Mouse (Mus musculus): ENCODE measurements around the gene Ankrd33b. TPM values are rescaled to one million over a fixed set of nuclear protein-coding genes. Genes with fewer than 3 reads are reported as not detected.

Gene Ankrd33b
- 0.20 and 0.73 TPM in 2 replicates for polyA plus RNA-seq (2016; fragmentation: Nextera tagmentation; extraction: Ambion mirVana)

GRCm38 (mm10) chr15:31367481-31368200, at the start of gene Ankrd33b:
Ankrd33b (minus strand) TSS chr15:31367726.
- peaks cover 3% of the 10 kb centered on the region; the same call in 1 of the 2 replicates for H3K9me3 ChIP-seq
- H3K4me2 ChIP-seq = peak within 1 kb of the TSS; percentile 100
- H3K27ac ChIP-seq = no peak within 1 kb of the TSS
- WGBS = under 1% methylated on average over 49 of the region's 49 CpGs
- peaks cover 78% of the 10 kb centered on the region for H3K27me3 ChIP-seq
- H3K9ac ChIP-seq (replicated peaks) = peak within 1 kb of the TSS; percentile 60
- peak within 1 kb of the TSS; percentile 68 for H3K4me3 ChIP-seq (replicated peaks)
- no peaks in the 10 kb centered on the region for H3K36me3 ChIP-seq
- peak; percentile 7; the same call in 1 of the 2 replicates for ATAC-seq (ENCODE audit: insufficient number of reproducible peaks, insufficient read depth, low FRiP score, low TSS enrichment, low read depth)
- peaks cover 35% of the 10 kb centered on the region for H3K4me1 ChIP-seq (replicated peaks)

GRCm38 (mm10) chr15:31415181-31415580, 47.7 kb upstream of the Ankrd33b start:
- Histone ChIP-seq H3K9ac (replicated peaks) (no peak overlapping the region), H3K27ac (no peak overlapping the region), H3K9me3 (no peaks in the 10 kb centered on the region), H3K4me1 (replicated peaks) (0 out of 2 replicates have a peak, but pooled peaks cover 4% of the 10 kb centered on the region), H3K4me3 (replicated peaks) (no peak overlapping the region), H3K4me2 (no peak overlapping the region), H3K27me3 (peaks cover 5% of the 10 kb centered on the region; the same call in 1 of the 2 replicates), H3K36me3 (no peaks in the 10 kb centered on the region)
- no peak for ATAC-seq (ENCODE audit: insufficient number of reproducible peaks, insufficient read depth, low FRiP score, low TSS enrichment, low read depth)
- WGBS = 67% methylated on average over 4 of the region's 4 CpGs

- Histone ChIP-seq H3K9me3 (no peaks in the 10 kb centered on the region), H3K4me1 (replicated peaks) (0 out of 2 replicates have a peak, but pooled peaks cover 4% of the 10 kb centered on the region), H3K36me3 (no peaks in the 10 kb centered on the region), H3K27me3 (peaks cover 5% of the 10 kb centered on the region; the same call in 1 of the 2 replicates), H3K27ac (no peak overlapping the region), H3K4me2 (no peak overlapping the region), H3K9ac (replicated peaks) (no peak overlapping the region), H3K4me3 (replicated peaks) (no peak overlapping the region)
- ATAC-seq (ENCODE audit: insufficient number of reproducible peaks, insufficient read depth, low FRiP score, low TSS enrichment, low read depth) = no peak
- 60% methylated on average over 6 of the region's 6 CpGs for WGBS
These were observed 46.8 kb upstream of the Ankrd33b start for GRCm38 (mm10) chr15:31414179-31414898.

GRCm38 (mm10) chr15:31413662-31414061, 46.1 kb upstream of the Ankrd33b start:
- WGBS = 88% methylated on average over 6 of the region's 6 CpGs
- no peak overlapping the region for H3K4me2 ChIP-seq

GRCm38 (mm10) chr15:31412933-31413332, 45.4 kb upstream of the Ankrd33b start:
- Histone ChIP-seq H3K4me3 (replicated peaks) (no peak overlapping the region), H3K9me3 (no peaks in the 10 kb centered on the region), H3K36me3 (no peaks in the 10 kb centered on the region), H3K9ac (replicated peaks) (no peak overlapping the region), H3K27me3 (no peaks in the 10 kb centered on the region), H3K4me1 (replicated peaks) (0 out of 2 replicates have a peak, but pooled peaks cover under 1% of the 10 kb centered on the region), H3K27ac (no peak overlapping the region), H3K4me2 (no peak overlapping the region)
- WGBS = 51% methylated on average over 3 of the region's 3 CpGs
- ATAC-seq (ENCODE audit: insufficient number of reproducible peaks, insufficient read depth, low FRiP score, low TSS enrichment, low read depth) = no peak

More at GRCm38 (mm10) chr15:31413662-31414061, 46.1 kb upstream of the Ankrd33b start:
- Histone ChIP-seq H3K27me3 (peaks cover 5% of the 10 kb centered on the region; the same call in 1 of the 2 replicates), H3K9me3 (no peaks in the 10 kb centered on the region), H3K27ac (no peak overlapping the region), H3K9ac (replicated peaks) (no peak overlapping the region), H3K36me3 (no peaks in the 10 kb centered on the region), H3K4me3 (replicated peaks) (no peak overlapping the region), H3K4me1 (replicated peaks) (0 out of 2 replicates have a peak, but pooled peaks cover 4% of the 10 kb centered on the region)
- ATAC-seq (ENCODE audit: insufficient number of reproducible peaks, insufficient read depth, low FRiP score, low TSS enrichment, low read depth) = no peak

- WGBS = 77% methylated on average over 6 of the region's 6 CpGs
- no peak for ATAC-seq (ENCODE audit: insufficient number of reproducible peaks, insufficient read depth, low FRiP score, low TSS enrichment, low read depth)
These were observed 44.9 kb upstream of the Ankrd33b start for GRCm38 (mm10) chr15:31412436-31412835.

GRCm38 (mm10) chr15:31407490-31407889, 40.0 kb upstream of the Ankrd33b start:
- H3K4me3 ChIP-seq (replicated peaks) = no peak overlapping the region
- no peak for ATAC-seq (ENCODE audit: insufficient number of reproducible peaks, insufficient read depth, low FRiP score, low TSS enrichment, low read depth)
- H3K4me1 ChIP-seq (replicated peaks) = no peaks in the 10 kb centered on the region
- no peak overlapping the region for H3K27ac ChIP-seq
- H3K4me2 ChIP-seq = no peak overlapping the region
- H3K27me3 ChIP-seq = no peaks in the 10 kb centered on the region
- no peak overlapping the region for H3K9ac ChIP-seq (replicated peaks)
- 75% methylated on average over 4 of the region's 4 CpGs for WGBS
- H3K9me3 ChIP-seq = no peaks in the 10 kb centered on the region
- no peaks in the 10 kb centered on the region for H3K36me3 ChIP-seq

More at GRCm38 (mm10) chr15:31412436-31412835, 44.9 kb upstream of the Ankrd33b start:
- Histone ChIP-seq H3K9ac (replicated peaks) (no peak overlapping the region), H3K36me3 (no peaks in the 10 kb centered on the region), H3K4me3 (replicated peaks) (no peak overlapping the region), H3K27ac (no peak overlapping the region), H3K9me3 (no peaks in the 10 kb centered on the region), H3K27me3 (no peaks in the 10 kb centered on the region), H3K4me1 (replicated peaks) (no peaks in the 10 kb centered on the region), H3K4me2 (no peak overlapping the region)

GRCm38 (mm10) chr15:31406881-31407280, 39.4 kb upstream of the Ankrd33b start:
- no peaks in the 10 kb centered on the region for H3K27me3 ChIP-seq
- WGBS = 85% methylated on average over 5 of the region's 5 CpGs
- no peaks in the 10 kb centered on the region for H3K9me3 ChIP-seq
- H3K36me3 ChIP-seq = no peaks in the 10 kb centered on the region
- no peak overlapping the region for H3K27ac ChIP-seq
- no peak for ATAC-seq (ENCODE audit: insufficient number of reproducible peaks, insufficient read depth, low FRiP score, low TSS enrichment, low read depth)
- H3K4me2 ChIP-seq = no peak overlapping the region
- no peak overlapping the region for H3K9ac ChIP-seq (replicated peaks)
- no peaks in the 10 kb centered on the region for H3K4me1 ChIP-seq (replicated peaks)
- H3K4me3 ChIP-seq (replicated peaks) = no peak overlapping the region

- H3K9ac ChIP-seq (replicated peaks) = no peak overlapping the region
- 82% methylated on average over 8 of the region's 8 CpGs for WGBS
These were observed 36.8 kb upstream of the Ankrd33b start for GRCm38 (mm10) chr15:31404346-31404745.

GRCm38 (mm10) chr15:31402200-31402892, 34.8 kb upstream of the Ankrd33b start:
- WGBS = 67% methylated on average over 12 of the region's 12 CpGs
- no peak for ATAC-seq (ENCODE audit: insufficient number of reproducible peaks, insufficient read depth, low FRiP score, low TSS enrichment, low read depth)
- no peak overlapping the region for H3K4me3 ChIP-seq (replicated peaks)
- no peaks in the 10 kb centered on the region for H3K36me3 ChIP-seq
- H3K27ac ChIP-seq = no peak overlapping the region
- H3K4me2 ChIP-seq = no peak overlapping the region
- H3K9me3 ChIP-seq = no peaks in the 10 kb centered on the region
- no peaks in the 10 kb centered on the region for H3K4me1 ChIP-seq (replicated peaks)
- H3K27me3 ChIP-seq = no peaks in the 10 kb centered on the region
- no peak overlapping the region for H3K9ac ChIP-seq (replicated peaks)

More at GRCm38 (mm10) chr15:31404346-31404745, 36.8 kb upstream of the Ankrd33b start:
- no peak overlapping the region for H3K4me2 ChIP-seq
- H3K27ac ChIP-seq = no peak overlapping the region
- H3K9me3 ChIP-seq = no peaks in the 10 kb centered on the region
- no peak overlapping the region for H3K4me3 ChIP-seq (replicated peaks)
- no peaks in the 10 kb centered on the region for H3K4me1 ChIP-seq (replicated peaks)
- no peak for ATAC-seq (ENCODE audit: insufficient number of reproducible peaks, insufficient read depth, low FRiP score, low TSS enrichment, low read depth)
- no peaks in the 10 kb centered on the region for H3K36me3 ChIP-seq
- no peaks in the 10 kb centered on the region for H3K27me3 ChIP-seq

- no peak overlapping the region for H3K9ac ChIP-seq (replicated peaks)
- no peak overlapping the region for H3K4me2 ChIP-seq
- no peaks in the 10 kb centered on the region for H3K27me3 ChIP-seq
- no peaks in the 10 kb centered on the region for H3K36me3 ChIP-seq
- 32% methylated on average over 3 of the region's 3 CpGs for WGBS
- ATAC-seq (ENCODE audit: insufficient number of reproducible peaks, insufficient read depth, low FRiP score, low TSS enrichment, low read depth) = no peak
- H3K9me3 ChIP-seq = no peaks in the 10 kb centered on the region
- no peaks in the 10 kb centered on the region for H3K4me1 ChIP-seq (replicated peaks)
- no peak overlapping the region for H3K4me3 ChIP-seq (replicated peaks)
- H3K27ac ChIP-seq = no peak overlapping the region
These were observed 33.4 kb upstream of the Ankrd33b start for GRCm38 (mm10) chr15:31400974-31401373.

All from limb, embryonic 12.5 days (tissue).